Mouse (Mus musculus): Measurements from ENCODE around the gene Gm17455.

Gene Gm17455

DNA sequence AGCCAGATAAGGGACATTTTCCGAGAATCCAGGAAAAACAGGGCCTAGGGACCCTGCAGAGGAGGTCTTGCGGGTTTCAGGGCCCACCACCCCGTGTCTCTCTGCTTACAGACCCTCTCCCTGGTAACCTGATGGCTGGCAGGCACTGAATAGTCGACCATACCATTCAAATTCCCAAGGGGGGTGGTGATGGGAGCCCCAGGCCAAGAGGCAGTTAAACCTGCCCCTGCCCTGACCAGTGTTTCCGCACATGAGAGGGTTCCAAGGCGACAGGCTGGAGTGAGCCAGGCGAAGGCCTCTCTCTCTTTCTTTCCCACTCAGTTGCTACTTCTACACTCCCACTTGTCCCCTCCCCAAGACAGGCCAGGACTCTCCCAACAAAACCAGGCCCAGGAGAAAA, at the start of gene Gm17455:
Gene Gm17455, plus strand, starts transcription at position 278 of the 400 bp plus-strand sequence.
- no peak for DNase-seq (ENCODE audit: low read depth, low spot score)

DNA sequence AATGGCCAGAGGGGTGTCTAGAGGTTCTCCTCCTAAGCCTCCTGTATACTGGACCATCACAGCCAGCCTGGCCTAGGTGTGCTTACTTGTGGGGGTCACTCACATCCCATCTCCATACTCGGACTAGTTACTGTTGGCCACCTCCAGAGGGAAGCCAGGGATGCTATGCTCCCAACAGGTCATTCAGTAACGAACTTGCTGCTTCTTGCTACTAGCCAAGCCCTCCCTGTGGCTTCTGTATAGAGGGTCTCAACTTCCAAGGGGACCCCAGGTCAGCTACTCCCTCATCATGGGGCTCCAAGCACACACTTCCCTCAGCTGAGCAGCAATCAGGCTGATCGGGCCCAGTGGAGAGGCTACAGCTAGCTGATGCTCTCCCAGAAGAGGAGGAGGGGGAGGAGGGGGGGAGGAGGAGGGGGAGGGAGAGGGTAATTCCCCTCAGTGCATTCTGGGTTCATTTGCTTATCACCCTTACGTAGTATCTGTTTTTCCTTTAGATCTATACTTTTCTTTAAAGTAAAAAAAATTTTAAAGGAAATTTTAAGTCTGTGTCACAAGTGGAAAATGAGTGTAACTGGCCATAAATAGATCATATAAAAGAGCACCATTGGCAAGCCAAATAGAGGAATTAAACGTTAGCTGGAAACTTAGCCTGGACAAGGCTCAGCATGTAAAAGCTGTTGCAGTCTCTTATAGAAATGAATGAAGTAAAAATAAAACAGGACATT, 49.3 kb upstream of the Gm17455 start:
- no peak for DNase-seq (ENCODE audit: low read depth, low spot score)

DNA sequence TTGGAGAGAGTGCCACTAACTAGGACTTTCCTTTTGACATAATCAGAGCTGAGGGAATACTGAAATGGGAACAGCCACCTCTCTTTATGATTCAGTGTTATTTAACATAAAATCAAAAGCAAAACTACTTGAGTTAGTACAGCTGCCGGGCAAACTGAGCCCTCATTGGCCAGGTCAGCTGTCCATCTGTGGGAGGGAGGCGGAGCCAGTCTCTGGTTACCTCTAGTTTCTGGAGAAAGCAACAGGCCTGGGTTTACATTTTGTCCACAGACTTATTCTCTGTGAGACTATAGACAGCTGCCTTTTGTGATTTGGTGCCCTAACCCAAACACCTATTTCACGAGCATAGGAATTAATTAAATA, 48.7 kb upstream of the Gm17455 start:
- no peak for DNase-seq (ENCODE audit: low read depth, low spot score)

DNA sequence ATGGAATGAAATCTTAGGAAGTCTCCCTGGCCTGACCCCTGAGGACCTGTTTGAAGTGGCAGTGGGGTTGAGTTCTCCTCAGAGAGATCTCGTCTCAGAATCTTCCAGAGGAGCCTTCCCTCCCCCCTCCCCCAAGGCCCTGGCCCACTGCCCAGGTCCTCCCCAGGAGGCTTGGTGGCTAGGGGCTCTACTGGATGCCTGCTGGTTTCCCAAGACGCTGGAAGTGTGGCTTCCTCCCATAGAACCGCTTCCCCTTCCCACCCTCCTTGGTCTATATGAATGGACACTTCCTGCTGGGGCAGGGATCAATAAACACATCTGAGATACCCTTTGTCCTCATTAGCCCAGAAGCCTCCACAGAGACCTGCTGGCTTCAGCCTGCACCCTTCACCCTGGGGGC, 48.3 kb upstream of the Gm17455 start:
- no peak for DNase-seq (ENCODE audit: low read depth, low spot score)

DNA sequence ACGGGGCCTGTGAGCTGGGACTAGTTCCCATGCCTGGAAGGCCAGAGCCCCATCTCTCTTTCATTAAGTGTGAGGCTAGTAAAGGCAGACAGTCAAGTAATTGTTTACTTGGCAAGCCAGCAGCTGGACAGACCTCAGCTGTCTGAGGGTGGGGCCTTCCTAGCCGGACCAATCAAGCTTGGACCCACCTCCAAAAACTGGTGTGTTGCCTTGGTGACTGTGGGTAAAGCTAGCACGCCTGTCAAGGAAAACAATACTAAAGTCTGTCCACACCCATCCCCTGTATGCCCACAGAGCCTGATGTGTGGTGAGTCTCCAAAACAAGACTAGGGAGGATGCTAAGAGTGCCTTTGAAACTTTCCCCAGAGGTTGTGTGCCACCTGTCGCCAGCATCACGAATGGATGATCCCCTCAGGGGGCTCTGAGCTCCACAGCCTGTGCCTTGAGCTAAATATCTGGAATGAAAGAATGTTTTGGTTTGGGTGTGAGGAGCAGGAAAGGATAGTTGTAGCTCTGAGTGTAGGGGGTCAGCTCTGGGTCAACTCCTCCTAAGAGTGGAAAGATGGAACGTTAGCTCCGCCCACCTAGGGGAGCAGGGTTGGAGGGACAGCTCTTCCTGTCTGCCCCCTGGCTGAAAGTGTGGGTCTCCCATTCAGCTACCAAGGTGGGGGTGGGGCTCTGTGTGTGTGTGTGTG, 47.6 kb upstream of the Gm17455 start:
- no peak for DNase-seq (ENCODE audit: low read depth, low spot score)

- DNase-seq (ENCODE audit: low read depth, low spot score), result no peak
Observed at GRCm38 (mm10) chr10:60353241-60354002, 46.1 kb upstream of the Gm17455 start.

DNA sequence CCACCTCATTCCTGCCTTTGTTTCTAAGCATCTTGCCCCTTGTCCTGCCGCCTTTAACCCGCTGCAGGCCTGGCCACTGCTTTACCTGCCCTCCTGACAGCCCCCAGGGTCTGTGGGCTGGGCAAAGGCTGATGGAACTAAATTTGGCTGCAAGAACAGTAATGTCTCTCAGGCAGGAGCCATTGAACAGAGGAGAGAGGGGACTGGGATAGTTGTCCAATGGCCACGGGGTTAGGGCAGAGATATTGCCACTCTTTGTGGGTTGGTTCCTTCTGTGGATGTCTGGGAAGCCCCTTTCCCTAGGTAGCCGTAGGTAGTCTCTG, 45.6 kb upstream of the Gm17455 start:
- no peak for DNase-seq (ENCODE audit: low read depth, low spot score)

- DNase-seq (ENCODE audit: low read depth, low spot score), result no peak
Observed at GRCm38 (mm10) chr10:60354881-60355677, 44.4 kb upstream of the Gm17455 start.

DNA sequence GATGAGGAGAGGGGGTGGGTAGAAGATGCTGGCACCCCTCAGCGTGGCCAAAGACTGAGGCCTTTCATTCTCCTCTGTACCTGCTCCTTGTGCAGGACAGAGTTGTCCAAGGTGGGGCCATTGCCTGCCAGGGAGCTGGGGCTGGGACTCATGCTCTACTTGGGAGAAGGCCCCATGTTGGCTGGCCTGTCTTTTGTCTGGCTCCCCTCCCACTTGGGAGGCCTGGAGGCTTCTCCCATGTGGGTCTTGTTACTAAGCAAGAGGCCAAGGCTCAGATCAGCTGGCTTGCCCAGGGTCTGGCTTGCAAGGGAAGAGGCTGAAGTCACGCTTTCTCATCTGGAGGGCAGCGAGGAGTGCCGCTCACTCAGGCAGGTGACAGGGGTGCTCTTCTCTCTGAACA, 42.1 kb upstream of the Gm17455 start:
- DNase-seq (ENCODE audit: low read depth, low spot score), result no peak

GRCm38 (mm10) chr10:60357901-60358300, 41.6 kb upstream of the Gm17455 start:
- no peak for DNase-seq (ENCODE audit: low read depth, low spot score)

DNA sequence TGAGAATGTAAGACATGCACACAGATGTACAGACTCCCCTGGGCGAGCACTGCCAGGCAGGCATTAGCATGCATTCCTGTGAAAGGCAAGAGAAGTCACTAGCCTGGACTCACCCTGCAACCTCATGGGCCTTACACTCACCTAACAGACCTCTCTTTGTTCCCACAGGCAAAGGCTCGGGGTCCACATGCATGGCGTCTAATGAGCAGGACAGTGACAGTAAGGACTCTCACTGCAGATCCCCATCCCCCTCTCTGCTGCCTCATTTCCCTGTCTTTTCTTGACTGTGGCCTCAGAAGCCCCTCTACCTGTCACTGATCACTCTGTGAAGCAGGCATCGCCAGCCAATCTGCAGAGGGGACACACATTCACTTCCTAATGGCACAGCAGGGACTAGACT, 40.8 kb upstream of the Gm17455 start:
- DNase-seq (ENCODE audit: low read depth, low spot score), result no peak

DNA sequence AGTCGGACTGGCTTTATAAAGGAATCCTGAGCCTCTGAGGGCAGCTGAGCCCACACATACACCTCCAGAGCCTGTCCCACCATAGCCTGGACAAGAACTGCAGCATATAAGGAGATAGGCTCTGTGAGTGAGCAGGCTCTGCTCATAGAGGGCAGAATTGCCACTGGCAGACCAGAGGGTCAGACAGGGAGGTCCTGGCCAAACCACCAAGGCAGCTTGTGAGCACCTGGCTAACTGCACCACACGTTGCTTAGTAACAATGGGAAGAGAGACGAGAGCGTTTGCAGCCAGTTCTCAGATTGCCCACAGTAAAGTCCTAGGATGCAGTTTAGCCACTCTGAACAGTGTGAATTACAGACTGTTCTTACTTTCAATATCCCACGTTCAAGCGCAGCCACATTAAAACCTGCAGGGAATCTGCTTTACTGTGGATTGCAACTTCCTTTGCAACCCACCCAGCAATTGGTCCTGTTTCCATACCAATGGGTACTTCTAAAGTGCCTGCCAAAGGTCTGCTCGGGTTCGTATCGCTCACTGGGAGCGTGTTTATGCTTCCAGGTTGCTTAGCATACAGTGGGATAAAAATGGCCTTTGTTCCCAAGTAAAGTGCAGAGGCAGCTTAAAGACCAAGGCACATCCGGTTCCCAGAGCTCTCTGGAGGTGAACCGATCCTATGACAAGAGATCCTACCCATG, 37.8 kb upstream of the Gm17455 start:
- no peak for DNase-seq (ENCODE audit: low read depth, low spot score)

- no peak for DNase-seq (ENCODE audit: low read depth, low spot score)
Observed at GRCm38 (mm10) chr10:60362310-60362628, 37.3 kb upstream of the Gm17455 start.

- DNase-seq (ENCODE audit: low read depth, low spot score), result no peak
Observed at GRCm38 (mm10) chr10:60363426-60363825, 36.1 kb upstream of the Gm17455 start.

DNA sequence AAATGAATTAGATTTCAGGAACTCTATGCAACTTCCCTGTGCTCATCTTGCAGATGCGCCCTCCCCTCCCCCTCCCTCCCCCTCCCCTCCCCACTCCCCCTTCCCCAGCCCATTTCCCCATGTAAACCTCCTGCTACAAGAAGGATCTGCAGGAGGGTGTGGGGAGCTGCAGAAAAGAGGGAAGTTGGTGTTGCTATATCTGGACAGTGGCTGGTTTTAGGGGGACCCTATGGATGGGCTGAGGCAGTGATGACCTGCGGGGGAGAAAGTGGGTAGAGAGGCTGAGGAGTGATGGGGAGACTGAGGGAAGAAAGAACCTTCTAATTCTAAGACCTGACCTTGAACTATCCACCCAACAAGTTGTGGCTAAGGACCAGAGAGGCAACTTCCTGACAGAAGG, 32.4 kb upstream of the Gm17455 start:
- no peak for DNase-seq (ENCODE audit: low read depth, low spot score)

DNA sequence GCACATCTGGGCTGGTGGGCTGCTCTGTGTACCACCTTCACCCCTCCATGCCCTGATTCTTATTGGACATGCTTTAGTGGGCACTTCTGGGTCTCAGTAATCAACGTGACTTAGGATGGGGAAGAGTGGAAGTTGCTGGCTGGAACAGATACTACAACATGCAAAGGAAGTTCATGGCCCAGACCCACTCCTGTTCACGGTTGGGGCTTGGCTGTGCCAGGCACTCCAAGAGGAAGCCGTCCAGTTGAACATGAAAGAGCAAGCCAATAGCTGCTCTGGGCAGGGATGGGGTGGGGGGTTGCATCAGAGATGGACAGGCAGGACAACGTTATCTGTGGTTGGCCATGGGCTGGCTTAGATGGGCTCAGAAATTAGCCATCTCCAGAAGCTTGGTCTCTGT, 31.6 kb upstream of the Gm17455 start:
- no peak for DNase-seq (ENCODE audit: low read depth, low spot score)

DNA sequence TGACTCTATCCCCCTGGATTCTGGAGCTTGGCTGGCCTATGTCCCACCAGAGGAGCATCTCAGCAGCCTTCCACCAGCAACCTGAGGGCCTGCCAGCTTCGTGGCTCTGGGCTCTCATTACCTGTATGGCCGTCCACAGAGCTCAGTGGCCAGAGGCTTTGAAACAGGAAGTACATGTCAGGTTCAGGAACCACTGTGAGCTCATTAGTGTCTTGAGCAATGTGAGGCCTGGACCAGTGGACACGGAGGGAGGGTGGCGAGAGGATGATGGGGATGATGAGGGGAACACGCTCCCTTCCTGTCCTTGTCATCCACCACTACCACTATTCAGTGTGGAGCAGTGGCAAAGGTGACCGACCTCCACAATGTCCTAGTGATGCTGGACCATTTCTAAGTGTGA, 30.1 kb upstream of the Gm17455 start:
- no peak for DNase-seq (ENCODE audit: low read depth, low spot score)

- DNase-seq (ENCODE audit: low read depth, low spot score), result no peak
Observed at GRCm38 (mm10) chr10:60370098-60370497, 29.4 kb upstream of the Gm17455 start.

DNA sequence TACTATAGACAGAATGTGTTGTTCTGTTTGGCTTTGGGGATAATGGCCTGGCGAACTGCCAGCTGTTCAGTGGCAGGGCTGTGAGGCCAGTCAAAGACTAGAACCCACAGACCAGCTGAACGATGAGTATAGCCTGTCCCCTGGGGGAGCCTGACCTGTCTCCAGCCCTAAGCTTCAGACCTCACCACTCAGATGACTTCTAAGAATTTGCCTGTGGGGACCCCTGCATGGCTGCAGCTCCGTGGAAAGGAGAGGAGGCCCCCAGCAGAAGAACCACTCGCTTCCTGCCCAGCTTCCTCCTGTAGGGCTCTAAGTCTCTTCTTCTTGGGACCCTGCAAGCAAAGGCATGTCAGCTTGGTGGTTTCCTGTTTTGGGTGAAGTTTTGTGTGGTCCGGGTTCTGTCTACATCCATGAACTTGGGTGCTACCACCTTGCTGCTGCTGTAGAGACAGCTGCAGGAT, 28.9 kb upstream of the Gm17455 start:
- DNase-seq (ENCODE audit: low read depth, low spot score), result no peak

- DNase-seq (ENCODE audit: low read depth, low spot score), result no peak
Observed at GRCm38 (mm10) chr10:60371596-60372386, 27.7 kb upstream of the Gm17455 start.

DNA sequence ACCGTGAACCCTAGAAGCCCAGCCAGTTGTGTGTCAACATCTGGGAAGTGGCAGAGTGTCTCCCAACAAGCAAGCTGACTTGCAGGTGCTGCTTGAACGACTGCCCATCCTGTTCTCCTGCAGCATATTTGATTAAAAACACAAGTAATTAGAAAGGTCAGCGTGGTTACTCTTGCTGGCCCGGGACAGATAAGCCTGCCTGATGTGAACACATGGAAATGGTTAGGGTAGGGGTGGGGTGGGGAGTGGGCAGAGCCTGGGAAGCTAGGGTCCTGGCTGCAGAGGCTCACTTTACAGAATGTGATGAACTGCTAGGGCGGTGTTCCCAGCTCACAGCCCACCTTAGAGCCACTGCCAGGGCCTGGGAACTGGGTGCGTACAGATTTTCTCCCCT, 26.0 kb upstream of the Gm17455 start:
- DNase-seq (ENCODE audit: low read depth, low spot score), result no peak

All from WW6 (cell line).